Mouse (Mus musculus) right cerebral cortex, postnatal 10 days (tissue): ENCODE data around the gene Rap1a.

Source experiments
- DNase-seq, 2 experiments: peaks; one replicate each; pipeline ENCODE4 v3.0.0; 2021; ENCODE audit warnings: low spot score in 2 of 2

The Rap1a gene

DNA sequence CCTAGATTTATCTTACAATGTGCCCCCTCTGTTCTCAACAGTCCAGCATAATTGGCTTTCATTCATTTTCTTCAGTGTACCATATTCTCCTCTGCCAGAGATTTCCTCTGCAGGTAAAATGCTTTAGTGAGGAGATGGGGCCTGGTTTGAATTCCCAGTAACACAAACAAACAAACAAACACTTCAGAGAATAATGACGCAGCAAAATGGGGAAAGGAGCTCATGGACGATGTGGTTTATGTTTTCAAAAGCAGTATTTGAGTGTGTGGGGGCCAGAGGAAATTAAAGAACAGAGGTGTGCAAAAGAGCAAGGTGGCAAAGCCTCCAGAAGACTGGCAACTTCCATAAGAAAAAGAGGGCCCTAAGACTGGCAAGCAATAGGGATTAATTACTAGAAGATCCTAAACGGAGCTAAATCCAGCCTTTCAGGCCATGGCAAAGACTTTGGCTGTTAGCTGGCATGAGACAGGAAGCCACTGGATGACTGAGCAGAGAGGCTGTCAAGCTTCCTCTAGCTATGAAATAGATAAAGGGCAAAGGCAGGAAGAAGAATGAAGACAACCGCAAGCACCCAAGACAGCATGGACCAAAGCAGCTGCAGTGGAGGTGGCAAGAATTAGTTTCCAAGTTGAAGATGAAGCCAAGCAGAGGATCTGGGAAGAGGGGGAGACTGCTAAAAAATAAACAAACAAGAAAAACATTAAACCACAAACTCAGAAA, 37.8 kb downstream of the Rap1a start:
- DNase-seq, result no peak

DNA sequence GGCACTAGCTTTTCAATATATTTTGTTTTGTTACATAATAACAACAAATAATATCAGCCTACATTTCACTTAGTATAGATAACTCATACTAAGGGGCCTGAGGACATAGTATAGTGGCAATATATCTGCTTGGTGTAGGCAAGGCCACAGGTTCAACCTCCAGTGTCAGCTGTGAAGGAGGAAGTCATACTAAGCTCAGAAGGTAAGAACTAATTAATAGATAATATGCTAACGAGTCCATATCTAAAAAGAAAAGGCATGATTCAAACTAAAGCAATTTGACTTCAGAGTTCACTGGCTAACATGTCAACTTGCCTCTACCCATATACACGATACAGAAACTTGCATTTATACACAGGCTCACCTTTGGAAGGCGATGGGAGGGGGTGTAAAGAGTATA, 41.1 kb downstream of the Rap1a start:
- no peak for DNase-seq

DNA sequence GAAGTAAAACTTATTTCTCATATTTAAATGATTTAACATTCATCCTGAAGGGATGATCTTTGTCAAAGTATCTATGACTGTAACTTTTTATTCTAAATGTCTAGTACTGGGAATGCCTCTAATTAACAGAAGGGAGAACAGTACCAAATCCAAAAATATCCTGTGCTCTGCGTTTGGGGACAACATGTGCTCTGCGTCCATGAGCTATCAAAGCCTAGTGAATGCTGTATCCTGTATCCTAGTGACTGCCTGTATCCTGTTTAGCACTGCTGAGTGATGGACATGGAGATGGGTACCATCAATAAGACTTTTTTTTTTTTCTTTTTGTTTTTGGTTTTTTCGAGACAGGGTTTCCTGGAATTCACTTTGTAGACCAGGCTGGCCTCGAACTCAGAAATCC, 42.5 kb downstream of the Rap1a start:
- no peak for DNase-seq

DNA sequence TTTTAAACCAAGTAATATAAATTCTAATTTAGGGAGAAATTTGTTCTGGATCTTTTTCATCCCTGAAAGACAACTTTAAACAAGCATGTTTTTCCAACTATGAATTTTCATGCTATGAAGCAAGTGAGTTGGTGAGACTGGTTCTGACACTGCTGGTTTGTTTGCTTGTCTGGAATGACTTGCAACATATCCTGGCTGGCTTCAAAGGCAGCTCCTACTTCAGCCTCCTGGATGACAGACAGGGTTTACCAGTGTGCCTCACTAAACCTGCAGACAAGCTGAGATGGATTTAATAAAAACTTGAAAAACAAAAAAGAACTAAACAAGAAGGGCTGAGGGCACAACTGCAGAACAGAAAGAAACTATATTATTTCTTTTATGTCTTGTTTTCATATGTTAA, 43.0 kb downstream of the Rap1a start:
- DNase-seq, result no peak

DNA sequence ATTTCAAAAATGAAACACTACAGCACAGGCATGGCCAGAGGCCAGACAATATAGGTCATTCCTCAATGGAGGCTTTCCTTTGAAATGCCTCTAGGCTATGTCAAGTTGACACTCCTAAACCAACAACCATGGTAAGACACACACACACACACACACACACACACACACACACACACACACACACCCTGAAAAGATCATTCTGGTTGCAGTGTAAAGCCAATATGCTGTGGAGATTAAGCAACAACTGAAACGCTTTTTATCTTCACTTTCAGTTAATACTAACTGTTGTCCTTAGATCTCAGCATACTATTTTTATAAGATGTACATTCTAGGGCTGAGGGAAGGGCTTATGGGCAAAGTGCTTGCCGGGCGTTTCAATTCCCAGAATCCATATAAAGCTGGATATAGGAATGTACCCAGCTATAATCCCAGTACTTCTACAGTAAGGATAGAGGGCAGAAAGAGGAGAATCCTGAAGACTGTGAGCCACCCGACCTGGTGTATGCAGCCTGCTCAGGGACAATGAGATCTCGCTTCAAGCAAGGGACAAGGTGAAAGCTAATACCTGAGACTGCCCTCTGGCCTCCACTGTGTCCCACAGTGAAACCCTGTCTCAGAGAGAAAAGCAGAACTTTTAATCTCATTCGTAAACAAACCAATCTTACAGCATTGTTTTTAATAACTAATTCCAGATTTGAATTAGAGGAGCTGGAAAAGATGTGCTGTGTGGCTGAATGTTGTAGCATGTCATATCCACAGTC, 43.6 kb downstream of the Rap1a start:
- DNase-seq, result no peak

DNA sequence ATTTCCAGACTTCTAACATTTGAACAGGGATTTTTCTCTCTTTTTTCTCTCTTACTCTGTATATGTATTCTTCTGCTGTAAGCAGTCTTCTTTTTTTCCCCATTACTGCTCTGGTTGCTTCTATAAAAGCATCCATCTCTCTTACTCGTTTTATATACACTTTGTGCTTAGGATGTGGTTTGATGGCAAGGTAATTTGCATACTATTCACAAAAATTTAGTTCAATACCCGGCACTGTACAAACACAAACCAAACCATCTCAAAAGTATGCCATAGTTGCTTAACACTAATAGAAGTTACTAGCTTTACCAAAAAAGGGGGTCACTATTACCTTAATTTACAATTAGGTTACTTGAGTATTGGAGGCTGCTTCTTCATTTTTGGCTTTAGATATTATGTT, 44.6 kb downstream of the Rap1a start:
- DNase-seq, result no peak

DNA sequence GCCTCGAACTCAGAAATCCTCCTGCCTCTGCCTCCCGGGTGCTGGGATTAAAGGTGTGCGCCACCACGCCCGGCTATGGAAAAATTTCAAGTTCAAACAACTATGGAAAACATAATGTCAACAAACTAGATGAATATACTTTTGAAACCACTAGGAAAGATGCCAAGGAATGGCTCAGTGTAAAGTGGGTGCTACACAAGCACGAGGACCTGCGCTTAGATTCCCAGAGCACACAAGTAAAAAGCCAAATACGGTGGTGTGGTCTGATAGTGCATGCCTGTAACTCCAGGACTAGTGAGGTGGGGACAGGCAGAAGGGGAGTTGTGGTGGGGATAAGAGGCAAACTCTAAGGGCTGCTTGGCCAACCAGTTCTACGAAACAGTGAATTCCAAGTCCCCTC, 46.0 kb downstream of the Rap1a start:
- no peak for DNase-seq

DNA sequence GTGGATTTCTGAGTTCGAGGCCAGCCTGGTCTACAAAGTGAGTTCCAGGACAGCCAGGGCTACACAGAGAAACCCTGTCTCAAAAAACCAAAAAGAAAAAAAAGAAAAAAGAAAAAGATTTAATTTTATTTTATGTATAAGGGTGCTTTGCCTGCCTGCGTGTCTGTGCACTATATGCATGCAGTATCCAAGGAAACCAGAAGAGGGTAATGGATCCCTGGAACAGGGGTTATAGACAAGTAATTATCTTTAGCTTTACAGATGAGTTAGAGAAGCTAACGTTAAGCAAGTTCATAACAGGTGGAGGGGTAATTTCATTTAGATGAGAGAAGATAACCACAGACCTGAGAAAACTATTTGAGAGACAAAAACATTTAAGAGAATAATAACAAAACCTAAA, 47.0 kb downstream of the Rap1a start:
- no peak for DNase-seq

DNA sequence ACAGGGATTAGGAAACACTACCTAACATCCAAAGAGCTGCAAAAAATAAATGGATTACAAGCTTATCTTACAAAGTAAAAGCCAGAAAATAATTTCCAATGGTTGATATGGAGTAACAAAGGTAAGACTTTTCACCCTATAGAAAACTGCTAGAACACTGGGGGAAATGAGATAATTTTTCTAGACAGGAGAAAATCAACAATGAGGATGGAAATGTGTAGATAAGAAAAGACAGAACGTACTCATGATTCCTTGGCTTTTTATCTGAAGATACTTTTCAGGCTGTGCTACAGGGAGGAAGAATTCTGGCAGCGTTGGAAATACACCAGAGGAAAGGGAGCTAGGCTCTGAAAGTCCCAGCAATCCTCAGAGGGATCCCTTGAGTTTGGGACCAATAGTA, 50.3 kb downstream of the Rap1a start:
- no peak for DNase-seq

DNA sequence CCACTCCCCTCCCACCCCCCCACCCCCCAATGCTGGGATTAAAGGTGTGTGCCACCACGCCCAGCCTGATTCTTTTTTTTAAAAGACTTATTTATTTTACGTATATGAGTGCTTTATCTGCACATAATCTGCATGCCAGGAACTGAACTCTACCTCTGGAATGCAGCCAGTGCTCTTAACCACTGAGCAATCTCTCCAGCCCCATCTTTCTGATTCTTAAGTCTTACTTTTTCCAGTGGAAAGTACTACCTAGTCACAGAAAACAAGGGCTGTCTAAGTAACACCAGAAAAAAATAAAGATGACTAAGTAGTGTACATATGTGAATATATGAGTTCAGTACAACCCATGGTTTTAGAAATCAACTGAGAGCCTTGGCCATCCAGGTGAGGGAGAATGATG, 54.6 kb downstream of the Rap1a start:
- no peak for DNase-seq

DNA sequence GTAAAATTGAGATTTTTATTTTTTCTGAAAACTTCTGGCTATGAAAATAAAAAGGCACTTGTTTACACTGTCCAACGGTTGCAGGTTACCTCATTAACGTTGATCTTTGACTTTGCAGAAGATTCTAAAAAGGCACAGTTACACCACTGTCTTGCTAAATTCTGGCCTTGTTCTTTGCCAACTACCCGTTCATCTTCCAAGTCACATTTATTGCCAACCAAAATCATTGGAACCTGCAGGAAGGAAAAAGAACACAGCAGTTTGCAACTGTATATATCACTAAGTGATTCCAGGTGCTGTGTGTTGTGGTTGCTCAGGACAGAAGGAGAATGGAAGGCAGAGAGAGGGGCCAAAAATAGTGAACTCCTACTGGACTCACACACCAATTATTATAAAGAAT, 63.5 kb downstream of the Rap1a start:
- no peak for DNase-seq

DNA sequence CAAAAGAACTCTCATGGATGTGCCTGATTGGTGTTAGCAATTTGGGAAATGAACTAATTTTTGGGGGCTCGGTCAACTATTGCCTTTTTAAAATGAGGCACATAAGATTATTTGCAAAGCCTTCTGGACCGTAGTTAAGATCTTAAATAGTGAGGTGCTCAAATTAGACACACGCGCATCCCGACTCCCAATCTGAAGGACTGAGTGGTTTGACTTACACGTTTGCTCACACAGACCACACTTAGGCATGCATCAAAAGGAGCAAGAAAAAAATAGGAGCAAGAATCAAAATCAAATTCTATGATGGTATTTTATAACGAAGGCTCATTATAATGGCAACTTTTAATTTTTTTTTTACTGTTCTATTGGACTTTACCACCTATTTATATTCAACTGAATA, 64.1 kb downstream of the Rap1a start:
- DNase-seq, result no peak

DNA sequence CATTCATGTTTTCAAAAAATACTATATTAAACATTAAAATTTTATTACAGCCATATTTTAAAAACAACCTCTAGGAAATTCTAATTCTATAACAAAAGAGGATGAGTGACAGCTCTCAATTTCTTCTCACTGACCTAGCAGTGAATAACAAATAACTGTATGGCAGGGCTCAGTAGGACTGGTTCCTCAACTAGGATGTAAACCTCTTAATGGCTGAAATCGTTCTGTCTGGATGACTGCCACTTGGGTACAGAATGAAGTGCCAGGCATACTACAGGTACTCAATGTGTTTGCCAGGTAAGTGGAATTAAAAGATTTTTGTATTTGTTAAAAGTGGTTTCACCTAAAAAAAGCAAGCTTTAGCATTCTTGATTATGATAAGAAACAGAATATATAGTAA, 65.0 kb downstream of the Rap1a start:
- no peak for DNase-seq

DNA sequence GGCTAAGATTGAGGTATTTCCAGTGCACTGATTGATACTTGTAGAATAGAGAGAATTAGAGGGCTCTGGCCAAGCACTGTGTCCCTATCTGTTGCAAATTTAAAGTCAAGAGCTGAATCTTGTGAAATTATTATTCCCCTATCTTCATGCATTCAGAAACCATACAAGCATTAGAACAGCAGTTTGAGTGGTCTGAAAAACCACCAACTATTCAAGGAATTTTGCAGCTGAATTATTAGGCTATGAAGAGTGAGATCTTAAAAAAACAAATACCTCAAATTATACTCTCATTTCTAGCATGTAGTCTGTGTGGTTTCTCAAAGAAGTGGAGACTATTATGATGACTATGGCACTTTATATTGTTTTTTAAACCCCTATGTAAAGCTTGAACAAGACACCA, 65.9 kb downstream of the Rap1a start:
- no peak for DNase-seq

DNA sequence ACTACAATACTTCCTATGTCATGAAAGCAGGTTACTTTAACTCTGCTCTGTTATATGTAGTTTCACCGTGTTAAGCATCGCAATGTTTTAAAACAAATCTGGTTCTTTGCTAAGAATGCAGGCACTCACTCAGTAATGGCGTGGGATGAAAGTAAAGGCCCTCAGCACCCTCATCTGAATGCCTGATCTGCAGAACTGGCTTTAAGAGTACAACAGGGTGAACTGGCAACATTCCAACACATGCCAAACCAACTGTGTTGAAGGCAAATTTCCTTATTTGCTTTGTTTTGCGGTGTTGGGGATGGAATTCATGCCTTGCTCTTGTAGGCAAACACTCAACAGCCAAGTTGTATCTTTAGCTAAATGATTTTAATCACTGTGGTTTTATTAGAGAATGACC, 67.6 kb downstream of the Rap1a start:
- DNase-seq, result peak in 1 of 2 experiments; percentile 24

DNA sequence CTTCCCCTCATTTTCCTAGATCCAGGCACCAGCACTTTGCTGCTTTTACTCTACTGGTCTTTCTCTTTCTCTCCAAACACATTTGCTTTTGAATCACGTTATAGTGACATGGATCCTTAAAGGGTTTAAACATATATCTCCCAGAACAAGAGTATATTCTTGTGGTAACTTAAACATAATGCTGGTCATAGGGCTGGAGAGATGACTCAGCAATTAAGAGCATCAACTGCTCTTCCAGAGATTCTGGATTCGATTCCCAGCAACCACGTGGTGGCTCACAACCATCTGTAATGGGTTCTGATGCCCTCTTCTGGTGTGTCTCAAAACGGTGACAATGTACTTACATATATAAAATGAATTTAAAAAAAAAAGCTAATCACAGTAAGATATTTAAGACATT, 68.8 kb downstream of the Rap1a start:
- DNase-seq, result peak in 1 of 2 experiments; percentile 8

DNA sequence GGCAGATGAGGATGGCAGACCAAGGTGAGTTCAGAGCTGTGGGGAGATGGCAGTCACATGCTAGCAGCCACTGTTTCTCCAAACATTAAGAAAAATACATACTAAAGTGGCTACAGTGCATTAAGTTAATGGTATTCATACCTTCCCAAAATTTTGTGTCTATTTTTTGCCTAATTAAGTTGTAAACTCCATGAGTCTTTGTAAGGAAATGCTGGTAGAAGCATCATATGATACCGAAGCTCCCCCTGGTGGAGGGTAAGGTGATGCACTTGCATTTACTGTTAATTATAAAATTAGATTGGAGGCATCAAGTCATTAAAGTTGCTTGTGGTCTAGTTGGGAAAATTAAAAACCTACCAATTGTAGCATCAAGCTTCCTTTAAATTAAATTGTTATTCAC, 75.1 kb downstream of the Rap1a start:
- peak; percentile 59 to 77 for DNase-seq

DNA sequence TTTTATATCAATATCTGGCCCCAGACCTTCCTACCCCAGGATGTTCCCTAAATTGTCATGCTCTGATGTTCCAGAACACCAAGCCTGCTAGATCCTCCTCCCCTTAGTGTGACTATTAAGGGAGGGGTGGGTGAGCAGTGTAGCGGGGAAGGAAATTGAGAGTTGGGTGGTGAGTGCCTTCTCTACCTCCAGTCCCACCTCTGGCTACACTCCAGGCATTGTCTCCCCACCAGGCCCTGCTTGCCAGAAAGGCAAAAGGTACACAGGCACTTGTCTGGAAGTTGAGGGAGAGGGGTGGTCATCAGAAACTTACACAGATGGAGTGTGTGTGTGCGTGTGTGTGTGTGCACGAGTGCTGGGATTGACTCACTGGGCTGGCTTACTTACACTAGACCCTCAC, 78.6 kb downstream of the Rap1a start:
- DNase-seq, result peak in 1 of 2 experiments; percentile 31

DNA sequence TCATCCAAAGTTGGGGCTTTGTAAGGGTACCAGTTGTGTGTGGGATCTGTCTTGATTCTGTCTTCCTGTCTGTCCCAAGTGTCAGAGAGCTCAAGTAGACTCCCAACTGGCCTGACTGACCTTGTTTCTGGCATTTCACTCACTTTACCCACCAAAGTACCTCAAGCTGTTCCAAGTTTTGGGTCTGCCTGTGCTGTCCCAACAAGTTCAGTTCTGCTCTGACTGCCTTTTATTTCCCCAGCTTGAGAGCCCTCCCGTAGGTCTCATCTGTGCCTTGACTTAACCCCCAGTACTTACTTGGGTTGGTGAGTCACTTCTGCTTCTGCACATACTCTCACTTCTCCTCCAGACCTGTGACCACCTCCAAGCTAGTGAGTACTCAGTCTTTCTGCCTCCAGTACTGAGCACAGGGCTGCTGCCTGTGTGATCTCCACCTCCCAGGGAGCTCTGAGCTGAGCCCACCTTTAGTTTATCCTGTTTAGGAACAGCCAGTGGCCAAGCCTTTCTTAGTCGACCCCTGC, 79.4 kb downstream of the Rap1a start:
- DNase-seq, result peak in 1 of 2 experiments; percentile 26

DNA sequence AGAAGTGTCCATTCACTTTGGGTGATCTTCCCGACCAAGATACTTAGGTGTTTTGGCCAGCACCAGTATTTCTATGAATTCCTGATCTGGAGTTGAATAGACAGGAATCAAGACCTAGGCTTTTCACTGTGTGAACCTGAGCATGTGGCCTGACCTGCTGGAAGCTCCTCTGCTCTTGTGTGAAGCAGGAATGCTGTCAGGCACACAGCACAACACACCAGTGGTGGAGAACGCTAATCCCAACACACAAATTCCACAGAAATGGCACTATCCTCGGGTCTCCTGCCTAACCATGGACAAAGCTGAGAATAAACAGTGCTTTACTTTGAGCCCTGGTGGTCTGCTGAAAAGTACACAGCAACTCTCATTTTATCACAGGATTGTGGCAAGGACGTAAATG, 80.6 kb downstream of the Rap1a start:
- no peak for DNase-seq

DNA sequence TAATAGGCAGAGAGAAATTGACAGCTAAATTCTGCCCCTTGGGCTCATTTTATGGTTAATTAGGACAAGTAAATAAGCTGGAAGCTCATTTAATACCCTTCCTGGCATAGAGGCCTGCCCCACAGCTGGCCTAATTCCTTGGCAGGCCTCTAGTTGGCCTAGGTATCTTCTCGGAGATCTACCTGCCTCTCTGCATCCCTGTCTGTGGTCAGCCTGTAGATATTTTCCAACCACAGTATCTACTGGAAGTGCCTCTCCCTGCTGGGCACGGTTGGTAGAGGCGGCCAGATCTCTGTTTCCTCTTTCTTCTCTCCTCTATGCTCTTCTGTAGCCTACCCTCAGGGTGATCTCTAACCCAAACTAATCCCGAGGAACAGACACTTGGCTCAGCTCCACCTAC, 81.2 kb downstream of the Rap1a start:
- no peak for DNase-seq

DNA sequence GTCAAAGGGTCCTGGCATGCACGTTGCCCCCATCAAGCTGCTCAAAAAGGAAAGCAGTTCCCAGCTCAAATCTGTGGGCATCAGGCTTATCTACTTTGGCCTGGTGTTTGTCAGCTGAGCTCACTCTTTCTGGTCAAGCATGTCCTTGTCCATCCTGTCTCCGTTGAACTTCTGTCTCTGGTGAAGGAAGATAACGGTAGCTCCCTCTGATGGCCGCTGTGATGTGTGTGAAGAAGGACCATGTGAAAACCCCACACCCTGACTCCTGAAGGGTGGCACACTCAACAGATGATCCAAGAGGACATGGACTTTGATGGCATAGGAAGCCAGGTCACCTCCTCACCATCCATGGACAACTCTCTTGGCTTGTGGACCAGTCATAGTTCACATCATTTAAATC, 82.4 kb downstream of the Rap1a start:
- peak in 1 of 2 experiments; percentile 31 for DNase-seq

DNA sequence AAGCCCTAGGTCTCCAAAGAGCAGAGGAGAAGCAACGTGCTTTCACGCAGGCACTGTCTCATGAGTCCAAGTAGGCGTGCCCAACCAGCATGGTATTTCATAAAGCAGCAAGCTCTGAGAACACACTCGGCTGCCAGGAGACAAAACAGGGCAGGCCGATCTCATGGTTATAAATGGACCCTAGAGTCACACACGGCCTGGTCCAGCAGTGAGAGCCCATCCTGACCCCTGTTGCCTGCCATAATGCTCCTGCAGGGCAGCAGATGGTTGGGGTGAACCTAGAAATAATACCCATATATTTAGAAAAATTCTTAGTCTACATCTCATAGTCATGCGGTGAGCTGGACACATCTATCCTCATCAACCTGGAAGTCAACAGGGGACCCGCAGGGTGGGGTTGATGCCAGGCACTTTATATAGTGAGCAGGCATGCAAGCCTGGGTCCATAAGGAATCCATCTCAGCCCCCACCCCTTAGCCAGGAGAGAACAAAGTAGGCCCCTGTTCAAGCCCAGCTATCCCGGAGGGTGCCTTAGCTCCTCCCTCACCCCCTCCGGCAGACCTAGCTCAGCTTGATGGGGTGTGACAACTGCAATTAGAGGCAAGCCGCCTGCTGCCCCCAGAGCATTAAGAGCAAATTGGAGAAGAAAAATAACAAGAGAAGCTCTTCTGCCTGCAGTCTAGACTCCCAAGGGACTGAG, 83.1 kb downstream of the Rap1a start:
- peak in 1 of 2 experiments; percentile 43 for DNase-seq
